Mouse (Mus musculus) pancreas, adult 10 weeks (tissue): ENCODE results near the gene Saa2. TPM values are rescaled to one million over a fixed set of nuclear protein-coding genes. Genes with fewer than 3 reads are reported as not detected.

Experiments
- polyA plus RNA-seq: library from polyadenylated mRNA; stranded (reverse); fragments of 350-450 nt; fragmentation: Illumina TruSeq; extraction: RNeasy Lipid Tissue Mini Kit (QIAGEN cat#74804); gene quantifications from one replicate; pipeline ENCODE4 v1.2.3, GENCODE M21; 2015; ENCODE audit warnings: low read depth, low replicate concordance; ENCODE audit not compliant: insufficient read depth

The Saa2 gene
- not detected for polyA plus RNA-seq

DNA sequence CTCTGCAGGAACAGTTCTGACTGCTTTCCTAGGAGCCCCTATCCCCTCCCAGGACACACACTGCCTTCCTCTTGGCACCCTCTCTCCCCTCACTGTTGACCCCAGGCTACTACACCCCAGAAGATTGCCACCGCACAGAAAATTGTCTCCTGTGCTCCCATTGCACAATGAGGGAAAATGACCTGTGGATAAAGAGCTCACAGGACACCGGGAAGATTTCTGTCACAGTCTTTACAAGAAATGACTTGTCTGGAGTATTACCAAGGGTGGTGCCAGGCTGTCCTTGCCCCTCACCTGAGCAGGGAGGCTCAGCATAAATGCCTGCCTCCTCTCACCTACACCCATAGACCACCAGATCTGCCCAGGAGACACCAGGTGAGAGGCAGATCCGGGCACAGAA, at the start of gene Saa2:
TSS of gene Saa2 (plus strand) at position 301 of the 400 bp plus-strand sequence.

GRCm38 (mm10) chr7:46710390-46710844, 41.2 kb upstream of the Saa2 start, which contains the start of gene Saal1:
TSS of gene Saal1 (minus strand) at chr7:46710680.

GRCm38 (mm10) chr7:46715600-46715999, 36.0 kb upstream of the Saa2 start, which contains the start of gene Saa3:
TSS of gene Saa3 (minus strand) at chr7:46715700.

DNA sequence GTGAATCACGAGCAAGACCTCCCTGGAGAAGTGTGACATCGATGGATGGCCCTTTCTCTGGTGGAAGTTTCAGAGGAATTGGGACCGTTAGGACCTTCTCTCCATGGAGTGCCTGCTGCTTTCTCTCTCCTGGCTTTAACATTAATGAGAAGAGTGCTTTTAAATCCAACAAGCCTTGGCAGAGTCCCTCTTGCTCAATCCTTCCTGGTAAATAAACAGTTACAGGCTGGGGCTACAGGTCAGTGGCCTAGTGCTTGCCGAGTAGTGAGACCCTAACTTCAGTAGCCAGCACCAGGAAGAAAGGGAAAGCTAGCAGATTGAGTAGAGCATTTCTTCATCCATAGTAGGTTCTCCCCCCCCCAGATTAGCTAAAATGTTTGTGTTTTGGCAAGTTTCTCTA, 19.1 kb upstream of the Saa2 start, which contains the start of gene Saa4:
TSS of gene Saa4 (minus strand) at position 146 of the 400 bp plus-strand sequence.

DNA sequence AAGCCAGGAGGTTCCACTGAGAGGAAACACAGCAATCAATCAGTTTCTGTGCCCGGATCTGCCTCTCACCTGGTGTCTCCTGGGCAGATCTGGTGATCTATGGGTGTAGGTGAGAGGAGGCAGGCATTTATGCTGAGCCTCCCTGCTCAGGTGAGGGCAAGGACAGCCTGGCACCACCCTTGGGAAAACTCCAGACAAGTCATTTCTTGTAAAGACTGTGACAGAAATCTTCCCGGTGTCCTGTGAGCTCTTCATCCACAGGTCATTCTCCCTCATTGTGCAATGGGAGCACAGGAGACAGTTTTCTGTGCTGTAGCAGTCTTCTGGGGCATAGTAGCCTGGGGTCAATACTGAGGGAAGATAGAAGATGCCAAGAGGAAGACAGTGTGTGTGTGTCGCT, 8.7 kb upstream of the Saa2 start, which contains the start of gene Saa1:
TSS of gene Saa1 (minus strand) at position 101 of the 400 bp plus-strand sequence.

GRCm38 (mm10) chr7:46795287-46796205, 44.0 kb downstream of the Saa2 start, which contains the start of the genes Hps5 and Gtf2h1:
TSS of gene Hps5 (minus strand) at chr7:46796064.
TSS of gene Gtf2h1 (plus strand) at chr7:46796103.

Other genes with a start within 250 kb of the Saa2 start
- 3.1 TPM for gene Sergef, start 112.0 kb upstream of the Saa2 start, polyA plus RNA-seq
- gene Tph1, start 79.3 kb upstream of the Saa2 start, polyA plus RNA-seq: not detected
- gene Saal1, start 41.1 kb upstream of the Saa2 start, polyA plus RNA-seq: 1.6 TPM
- 4.4 TPM for gene Saa3, start 36.1 kb upstream of the Saa2 start, polyA plus RNA-seq
- gene Saa4, start 19.2 kb upstream of the Saa2 start, polyA plus RNA-seq: not detected
- not detected for gene Saa1, start 8.8 kb upstream of the Saa2 start, polyA plus RNA-seq
- 8.7 TPM for gene Hps5, start 44.3 kb downstream of the Saa2 start, polyA plus RNA-seq
- gene Gtf2h1, start 44.3 kb downstream of the Saa2 start, polyA plus RNA-seq: 6.1 TPM
- gene Ldha, start 89.7 kb downstream of the Saa2 start, polyA plus RNA-seq: 36.2 TPM
- not detected for gene Ldhc, start 109.4 kb downstream of the Saa2 start, polyA plus RNA-seq
- gene Tsg101, start 168.2 kb downstream of the Saa2 start, polyA plus RNA-seq: 21.3 TPM
- gene Uevld, start 206.7 kb downstream of the Saa2 start, polyA plus RNA-seq: 1.8 TPM
- gene Gm9999, start 231.8 kb downstream of the Saa2 start, polyA plus RNA-seq: not detected